Mouse (Mus musculus): ENCODE measurements around the gene Rapgef4.

Rapgef4 gene

GRCm38 (mm10) chr2:72082846-72083245, 101.8 kb downstream of the Rapgef4 start:
- no peak for DNase-seq

GRCm38 (mm10) chr2:72088886-72089285, 107.8 kb downstream of the Rapgef4 start:
- DNase-seq = no peak

- DNase-seq = no peak
Measured at GRCm38 (mm10) chr2:72090061-72090460, 109.0 kb downstream of the Rapgef4 start.

- DNase-seq = no peak
Measured at GRCm38 (mm10) chr2:72092046-72092445, 111.0 kb downstream of the Rapgef4 start.

- DNase-seq = no peak
Measured at GRCm38 (mm10) chr2:72093402-72094037, 112.5 kb downstream of the Rapgef4 start.

- DNase-seq = no peak
Measured at GRCm38 (mm10) chr2:72094038-72094437, 113.0 kb downstream of the Rapgef4 start.

GRCm38 (mm10) chr2:72094446-72094845, 113.4 kb downstream of the Rapgef4 start:
- DNase-seq = no peak

- DNase-seq = no peak
Measured at GRCm38 (mm10) chr2:72095002-72095401, 114.0 kb downstream of the Rapgef4 start.

GRCm38 (mm10) chr2:72096345-72096744, 115.3 kb downstream of the Rapgef4 start:
- peak; percentile 80 for DNase-seq

- DNase-seq = no peak
Measured at GRCm38 (mm10) chr2:72098366-72098765, 117.3 kb downstream of the Rapgef4 start.

GRCm38 (mm10) chr2:72104604-72105003, 123.6 kb downstream of the Rapgef4 start:
- DNase-seq = no peak

- no peak for DNase-seq
Measured at GRCm38 (mm10) chr2:72107525-72108180, 126.6 kb downstream of the Rapgef4 start.

GRCm38 (mm10) chr2:72108448-72109312, 127.6 kb downstream of the Rapgef4 start:
- DNase-seq = no peak

- no peak for DNase-seq
Measured at GRCm38 (mm10) chr2:72110404-72110803, 129.4 kb downstream of the Rapgef4 start.

- DNase-seq = peak; percentile 26
Measured at GRCm38 (mm10) chr2:72113716-72114115, 132.7 kb downstream of the Rapgef4 start.

GRCm38 (mm10) chr2:72114148-72114559, 133.1 kb downstream of the Rapgef4 start:
- no peak for DNase-seq

- no peak for DNase-seq
Measured at GRCm38 (mm10) chr2:72116103-72116502, 135.1 kb downstream of the Rapgef4 start.

- no peak for DNase-seq
Measured at GRCm38 (mm10) chr2:72116698-72117097, 135.7 kb downstream of the Rapgef4 start.

GRCm38 (mm10) chr2:72117138-72118011, 136.3 kb downstream of the Rapgef4 start:
- DNase-seq = no peak

GRCm38 (mm10) chr2:72120211-72120610, 139.2 kb downstream of the Rapgef4 start:
- DNase-seq = peak; percentile 40

GRCm38 (mm10) chr2:72122410-72123223, 141.6 kb downstream of the Rapgef4 start:
- DNase-seq = no peak

- DNase-seq = no peak
Measured at GRCm38 (mm10) chr2:72123851-72124250, 142.8 kb downstream of the Rapgef4 start.

All from lung, postnatal 14 days (tissue).